Mouse (Mus musculus) bone marrow, adult 2 months (tissue): ENCODE measurements around the gene Derl3.

ENCODE experiments used
- CTCF ChIP-seq: fragments of 200-500 bp; IDR thresholded peaks from 2 replicates; pipeline ENCODE4 v1.5.1; 2011; ENCODE audit warnings: low read length, control low read depth; ENCODE audit not compliant: control insufficient read depth, insufficient read depth
- POLR2A ChIP-seq: fragments of 200-500 bp; IDR thresholded peaks from 2 replicates; pipeline ENCODE4 v1.6.1; 2011; ENCODE audit warnings: low read depth, mild to moderate bottlenecking, control low read depth, low read length, borderline replicate concordance; ENCODE audit not compliant: control insufficient read depth

- TF ChIP-seq POLR2A (no peak), CTCF (no peak)
Observed at GRCm38 (mm10) chr10:75910698-75911097, 17.5 kb downstream of the Derl3 start.
